Mouse (Mus musculus) stomach, embryonic 14.5 days (tissue): ENCODE measurements around the gene Epha2. TPM values are rescaled to one million over a fixed set of nuclear protein-coding genes. Genes with fewer than 3 reads are reported as not detected.
A peak's percentile ranks its signal among the peaks of the same experiment; 100 is the strongest.

Experiments
- ATAC-seq: fragments of 200-750 bp; cut with Nextera tagmentation; 2 replicates; pipeline ENCODE4 v1.8.0; 2017; ENCODE audit warnings: low read depth, moderate TSS enrichment; ENCODE audit not compliant: insufficient number of reproducible peaks, insufficient read depth, low FRiP score
- H3K27ac ChIP-seq: fragments of 300-500 bp; sonication (generic); 2 replicates; pipeline ENCODE4 v1.5.1; 2014; ENCODE audit warnings: mild to moderate bottlenecking, low read length, moderate library complexity, mixed read lengths
- H3K27me3 ChIP-seq: fragments of 300-500 bp; sonication (generic); 2 replicates; pipeline ENCODE4 v1.6.1; 2014; ENCODE audit warnings: low read length, control low read depth, mixed read lengths; ENCODE audit not compliant: control insufficient read depth, insufficient read depth
- H3K36me3 ChIP-seq: fragments of 300-500 bp; sonication (generic); 2 replicates; pipeline ENCODE4 v1.6.1; 2014; ENCODE audit warnings: mild to moderate bottlenecking, control low read depth, low read length, moderate library complexity, mixed read lengths; ENCODE audit not compliant: control insufficient read depth, insufficient read depth
- H3K4me1 ChIP-seq: fragments of 300-500 bp; sonication (generic); 2 replicates; pipeline ENCODE4 v1.6.1; 2014; ENCODE audit warnings: low read length, control low read depth, mixed read lengths; ENCODE audit not compliant: control insufficient read depth, insufficient read depth
- H3K4me2 ChIP-seq: fragments of 300-500 bp; sonication (generic); replicated peaks from 2 replicates; pipeline ENCODE4 v1.6.1; 2014; ENCODE audit warnings: low read depth, low read length, control low read depth
- H3K4me3 ChIP-seq: fragments of 300-500 bp; sonication (generic); 2 replicates; pipeline ENCODE4 v1.5.1; 2014; ENCODE audit warnings: low read depth, low read length, control low read depth
- H3K9ac ChIP-seq: fragments of 300-500 bp; sonication (generic); replicated peaks from 2 replicates; pipeline ENCODE4 v1.6.1; 2014; ENCODE audit warnings: low read depth, mild to moderate bottlenecking, control low read depth, low read length, moderate library complexity, mixed read lengths
- H3K9me3 ChIP-seq: fragments of 300-500 bp; sonication (generic); 2 replicates; pipeline ENCODE4 v1.6.1; 2016; ENCODE audit warnings: low read depth, low read length, control low read depth; ENCODE audit not compliant: control insufficient read depth
- WGBS: fragments of 180-500 bp; shearing (Covaris S2); extraction: QIAGEN DNeasy Blood & Tissue Kit; methylation state at CpG from one replicate; pipeline ENCODE4 v1.1.7; 2014; 5-methylcytosine and 5-hydroxymethylcytosine counted together
- polyA plus RNA-seq: library from polyadenylated mRNA; unstranded; fragments of >200 nt; fragmentation: Nextera tagmentation; extraction: Ambion mirVana; gene quantifications from 2 replicates; pipeline ENCODE4 v1.2.1, GENCODE M21; 2014

Gene Epha2
- polyA plus RNA-seq, 1 experiment from 2014 or later: 2.8 TPM

DNA sequence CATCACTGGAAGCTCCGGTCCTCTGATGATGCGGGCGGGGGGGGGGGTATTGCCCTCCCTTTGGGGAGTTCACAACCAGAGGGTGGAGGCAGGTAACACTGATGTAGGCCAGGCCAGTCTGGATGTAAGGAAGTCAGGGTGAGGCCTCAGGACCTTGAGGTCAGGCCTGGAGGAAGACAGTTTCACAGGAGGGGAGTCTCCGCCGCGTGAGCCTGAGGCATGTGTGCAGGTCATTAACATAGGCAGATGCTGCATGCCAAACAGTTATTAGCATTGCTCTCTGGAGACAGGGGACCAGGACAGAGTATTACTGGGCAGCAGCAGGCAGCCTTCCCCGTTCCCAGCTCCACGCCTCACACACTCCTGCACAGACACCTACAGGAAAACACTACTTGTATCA lies 12.9 kb upstream of the Epha2 start:
- Histone ChIP-seq H3K4me2 (no peak overlapping the region), H3K27ac (no peak overlapping the region), H3K9ac (no peak overlapping the region), H3K4me3 (no peak overlapping the region), H3K36me3 (no peaks in the 10 kb centered on the region), H3K4me1 (peaks cover 20% of the 10 kb centered on the region; the same call in 1 of the 2 replicates), H3K27me3 (no peaks in the 10 kb centered on the region), H3K9me3 (no peaks in the 10 kb centered on the region)
- ATAC-seq: no peak
- WGBS: 52% methylated on average over 8 of the region's 8 CpGs

DNA sequence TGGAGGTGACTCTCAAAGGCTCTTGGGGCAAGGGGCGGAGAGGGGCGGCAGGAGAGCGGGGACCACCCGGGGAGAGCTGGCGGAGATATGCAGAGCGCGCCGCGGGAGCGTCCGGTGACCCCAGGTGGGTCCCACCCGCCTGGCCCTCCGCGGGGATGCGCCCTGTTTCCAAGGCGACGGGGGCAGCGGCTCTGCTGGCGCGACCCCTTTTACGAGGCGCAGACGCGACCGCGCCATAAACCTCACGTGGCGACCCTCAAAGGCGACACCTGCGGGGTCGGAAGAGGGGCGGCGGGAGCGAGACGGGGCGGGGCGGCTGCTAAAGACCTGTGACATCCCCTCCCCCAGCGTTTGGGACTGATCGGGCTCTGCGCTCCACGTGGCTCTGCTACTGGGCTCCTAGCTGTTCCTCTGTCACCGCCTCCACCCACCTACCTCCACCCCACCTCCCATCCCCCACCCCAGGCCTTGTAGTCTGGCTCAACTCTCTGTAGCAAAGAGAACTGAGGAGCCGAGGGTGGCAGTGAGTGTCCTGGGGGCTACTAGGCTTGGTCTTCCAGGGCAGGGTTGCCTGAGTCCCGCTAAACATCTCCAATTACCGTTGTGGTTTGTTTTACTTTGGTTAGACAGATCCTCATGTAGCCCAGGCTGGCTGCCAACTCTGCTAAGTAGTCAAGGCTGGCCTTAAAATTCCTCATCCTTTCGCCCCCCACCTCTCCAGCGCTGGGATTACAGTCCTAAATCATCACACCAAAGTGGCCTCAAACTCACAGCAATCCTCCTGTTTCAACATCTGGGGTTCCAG lies 9.3 kb upstream of the Epha2 start:
- H3K4me2 ChIP-seq: peak overlapping the region; percentile 67
- H3K4me1 ChIP-seq: peaks cover 20% of the 10 kb centered on the region; the same call in 1 of the 2 replicates
- no peaks in the 10 kb centered on the region for H3K9me3 ChIP-seq
- H3K36me3 ChIP-seq: no peaks in the 10 kb centered on the region
- ATAC-seq: no peak
- no peaks in the 10 kb centered on the region for H3K27me3 ChIP-seq
- H3K4me3 ChIP-seq: peak overlapping the region; percentile 22
- H3K9ac ChIP-seq: no peak overlapping the region
- 2% methylated on average over 47 of the region's 47 CpGs for WGBS
- no peak overlapping the region for H3K27ac ChIP-seq

GRCm38 (mm10) chr4:141295774-141296186 lies 5.3 kb upstream of the Epha2 start:
- peaks cover 15% of the 10 kb centered on the region; the same call in 1 of the 2 replicates for H3K4me1 ChIP-seq
- peak overlapping the region; percentile 22; the same call in 1 of the 2 replicates for H3K4me2 ChIP-seq
- ATAC-seq: 0 out of 2 replicates have a peak, but pooled peaks have one; percentile 29
- no peak overlapping the region for H3K4me3 ChIP-seq
- H3K27ac ChIP-seq: no peak overlapping the region
- H3K36me3 ChIP-seq: no peaks in the 10 kb centered on the region
- no peaks in the 10 kb centered on the region for H3K9me3 ChIP-seq
- no peak overlapping the region for H3K9ac ChIP-seq
- no peaks in the 10 kb centered on the region for H3K27me3 ChIP-seq
- 3% methylated on average over 14 of the region's 15 CpGs for WGBS

GRCm38 (mm10) chr4:141297934-141298333 lies 3.1 kb upstream of the Epha2 start:
- no peak overlapping the region for H3K4me2 ChIP-seq
- no peaks in the 10 kb centered on the region for H3K36me3 ChIP-seq
- no peaks in the 10 kb centered on the region for H3K9me3 ChIP-seq
- WGBS: 70% methylated on average over 7 of the region's 7 CpGs
- no peak overlapping the region for H3K27ac ChIP-seq
- no peaks in the 10 kb centered on the region for H3K27me3 ChIP-seq
- H3K4me1 ChIP-seq: peaks cover 11% of the 10 kb centered on the region; the same call in 1 of the 2 replicates
- H3K9ac ChIP-seq: no peak overlapping the region
- ATAC-seq: no peak
- H3K4me3 ChIP-seq: no peak overlapping the region

- no peak for ATAC-seq
- Histone ChIP-seq H3K36me3 (no peaks in the 10 kb centered on the region), H3K4me2 (no peak overlapping the region), H3K9me3 (no peaks in the 10 kb centered on the region), H3K27me3 (no peaks in the 10 kb centered on the region), H3K4me3 (no peak overlapping the region), H3K9ac (no peak overlapping the region), H3K27ac (no peak overlapping the region), H3K4me1 (peaks cover 14% of the 10 kb centered on the region; the same call in 1 of the 2 replicates)
- 74% methylated on average over 13 of the region's 13 CpGs for WGBS
Observed at GRCm38 (mm10) chr4:141299356-141299755, 1.7 kb upstream of the Epha2 start.

DNA sequence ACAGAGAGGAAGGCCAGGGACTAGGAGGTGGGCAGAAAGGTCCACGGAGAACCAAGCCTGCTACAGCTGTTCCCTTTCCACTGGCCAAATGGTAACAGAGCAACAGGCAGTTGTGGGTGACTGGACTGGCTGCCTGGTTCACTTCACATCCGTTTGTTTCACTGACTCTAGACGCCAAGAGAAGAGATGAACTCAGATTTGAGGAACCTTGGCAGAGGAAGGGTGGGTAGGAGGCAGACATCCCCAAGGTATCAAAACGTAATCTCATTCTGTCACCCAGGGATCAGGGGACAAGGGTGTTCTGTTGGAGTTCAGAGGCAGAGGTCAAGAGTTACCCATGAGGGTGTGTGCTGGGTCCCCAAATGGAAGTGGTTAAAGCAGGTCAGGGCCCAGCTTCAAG lies 844 bp upstream of the Epha2 start:
- H3K4me2 ChIP-seq: no peak overlapping the region
- no peaks in the 10 kb centered on the region for H3K9me3 ChIP-seq
- H3K9ac ChIP-seq: no peak overlapping the region
- no peaks in the 10 kb centered on the region for H3K27me3 ChIP-seq
- H3K4me1 ChIP-seq: peaks cover 14% of the 10 kb centered on the region; the same call in 1 of the 2 replicates
- WGBS: 68% methylated on average over 4 of the region's 4 CpGs
- no peak overlapping the region for H3K4me3 ChIP-seq
- no peak for ATAC-seq
- no peak overlapping the region for H3K27ac ChIP-seq
- H3K36me3 ChIP-seq: no peaks in the 10 kb centered on the region

- Histone ChIP-seq H3K27me3 (no peaks in the 10 kb centered on the region), H3K27ac (peak overlapping the region; percentile 55), H3K9ac (peak overlapping the region; percentile 65), H3K4me2 (peak overlapping the region; percentile 95), H3K4me1 (peaks cover 8% of the 10 kb centered on the region; the same call in 1 of the 2 replicates), H3K4me3 (peak overlapping the region; percentile 68), H3K9me3 (no peaks in the 10 kb centered on the region), H3K36me3 (no peaks in the 10 kb centered on the region)
- 0 out of 2 replicates have a peak, but pooled peaks have one; percentile 14 for ATAC-seq
- WGBS: under 1% methylated on average over 51 of the region's 51 CpGs
Observed at GRCm38 (mm10) chr4:141301591-141302427, 769 bp downstream of the Epha2 start.
